Mouse (Mus musculus) large intestine, adult 2 months (tissue): ENCODE results near the gene Ccdc14. TPM values are rescaled to one million over a fixed set of nuclear protein-coding genes. Genes with fewer than 3 reads are reported as not detected.
"Not testable (repeated sequence)": the region's sequence is repeated elsewhere in the genome, so short reads cannot be mapped to it uniquely, and the experiment has no call there.

Experiments
- DNase-seq: peaks from one replicate; pipeline ENCODE4 v3.0.0-alpha.2; 2012; ENCODE audit warnings: low read depth, low spot score
- WGBS: fragments of 180-500 bp; shearing (Covaris S2); methylation state at CpG from one replicate; pipeline ENCODE4 v1.1.7; 2018; 5-methylcytosine and 5-hydroxymethylcytosine counted together
- polyA plus RNA-seq: library from polyadenylated mRNA; depleted of rRNA; stranded (reverse); fragments of >200 nt; gene quantifications from 2 replicates; pipeline ENCODE4 v1.2.3, GENCODE M21; 2012

Ccdc14 gene
- polyA plus RNA-seq, 1 experiment: 1.7 TPM

GRCm38 (mm10) chr16:34706019-34706418, 15.6 kb downstream of the Ccdc14 start:
- 70% methylated on average over 2 of the region's 2 CpGs for WGBS
- no peak for DNase-seq

- WGBS: 66% methylated on average over 7 of the region's 7 CpGs
- no peak for DNase-seq
Measured at GRCm38 (mm10) chr16:34706487-34706946, 16.1 kb downstream of the Ccdc14 start.

GRCm38 (mm10) chr16:34711481-34711880, 21.1 kb downstream of the Ccdc14 start:
- WGBS: 65% methylated on average over 3 of the region's 3 CpGs
- no peak for DNase-seq

- 89% methylated on average over 3 of the region's 3 CpGs for WGBS
- no peak for DNase-seq
Measured at GRCm38 (mm10) chr16:34725156-34725555, 34.7 kb downstream of the Ccdc14 start.

- DNase-seq: not testable (repeated sequence)
Measured at GRCm38 (mm10) chr16:34728610-34729009, 38.2 kb downstream of the Ccdc14 start.

GRCm38 (mm10) chr16:34729371-34729770, 39.0 kb downstream of the Ccdc14 start:
- 90% methylated on average over 1 of the region's 1 CpGs for WGBS
- DNase-seq: no peak

- no peak for DNase-seq
- 80% methylated on average over 4 of the region's 4 CpGs for WGBS
Measured at GRCm38 (mm10) chr16:34738656-34739233, 48.3 kb downstream of the Ccdc14 start.

- no peak for DNase-seq
- 68% methylated on average over 2 of the region's 2 CpGs for WGBS
Measured at GRCm38 (mm10) chr16:34742930-34743329, 52.5 kb downstream of the Ccdc14 start.

- WGBS: 2% methylated on average over 48 of the region's 48 CpGs
- peak; percentile 64 for DNase-seq
Measured at GRCm38 (mm10) chr16:34745065-34745585, 54.7 kb downstream of the Ccdc14 start, which contains the start of gene Mylk. Gene Mylk, plus strand, starts transcription at chr16:34745210.

- DNase-seq: no peak
- 51% methylated on average over 11 of the region's 11 CpGs for WGBS
Measured at GRCm38 (mm10) chr16:34748081-34748720, 57.8 kb downstream of the Ccdc14 start.

GRCm38 (mm10) chr16:34749536-34749935, 59.1 kb downstream of the Ccdc14 start:
- 82% methylated on average over 4 of the region's 4 CpGs for WGBS
- DNase-seq: no peak

GRCm38 (mm10) chr16:34752026-34752425, 61.6 kb downstream of the Ccdc14 start:
- WGBS: 56% methylated on average over 3 of the region's 3 CpGs
- no peak for DNase-seq

- 87% methylated on average over 3 of the region's 3 CpGs for WGBS
- DNase-seq: no peak
Measured at GRCm38 (mm10) chr16:34752977-34753376, 62.6 kb downstream of the Ccdc14 start.

- 89% methylated on average over 7 of the region's 7 CpGs for WGBS
Measured at GRCm38 (mm10) chr16:34756991-34757390, 66.6 kb downstream of the Ccdc14 start.

GRCm38 (mm10) chr16:34758205-34758604, 67.8 kb downstream of the Ccdc14 start:
- DNase-seq: no peak
- WGBS: 74% methylated on average over 5 of the region's 5 CpGs

More at GRCm38 (mm10) chr16:34756991-34757390, 66.6 kb downstream of the Ccdc14 start:
- DNase-seq: no peak

GRCm38 (mm10) chr16:34763959-34764591, 73.7 kb downstream of the Ccdc14 start:
- WGBS: 86% methylated on average over 9 of the region's 9 CpGs

GRCm38 (mm10) chr16:34765666-34766065, 75.2 kb downstream of the Ccdc14 start:
- no peak for DNase-seq
- 80% methylated on average over 1 of the region's 1 CpGs for WGBS

More at GRCm38 (mm10) chr16:34763959-34764591, 73.7 kb downstream of the Ccdc14 start:
- no peak for DNase-seq

- WGBS: 95% methylated on average over 1 of the region's 1 CpGs
Measured at GRCm38 (mm10) chr16:34766193-34766592, 75.8 kb downstream of the Ccdc14 start.

GRCm38 (mm10) chr16:34767443-34767842, 77.0 kb downstream of the Ccdc14 start:
- 95% methylated on average over 2 of the region's 2 CpGs for WGBS
- DNase-seq: no peak

More at GRCm38 (mm10) chr16:34766193-34766592, 75.8 kb downstream of the Ccdc14 start:
- DNase-seq: no peak

- 80% methylated on average over 4 of the region's 4 CpGs for WGBS
Measured at GRCm38 (mm10) chr16:34768436-34768835, 78.0 kb downstream of the Ccdc14 start.

More at GRCm38 (mm10) chr16:34768436-34768835, 78.0 kb downstream of the Ccdc14 start:
- DNase-seq: no peak
